ENCODE assay signal across 11 mouse cellular contexts in the genomic region with DNA sequence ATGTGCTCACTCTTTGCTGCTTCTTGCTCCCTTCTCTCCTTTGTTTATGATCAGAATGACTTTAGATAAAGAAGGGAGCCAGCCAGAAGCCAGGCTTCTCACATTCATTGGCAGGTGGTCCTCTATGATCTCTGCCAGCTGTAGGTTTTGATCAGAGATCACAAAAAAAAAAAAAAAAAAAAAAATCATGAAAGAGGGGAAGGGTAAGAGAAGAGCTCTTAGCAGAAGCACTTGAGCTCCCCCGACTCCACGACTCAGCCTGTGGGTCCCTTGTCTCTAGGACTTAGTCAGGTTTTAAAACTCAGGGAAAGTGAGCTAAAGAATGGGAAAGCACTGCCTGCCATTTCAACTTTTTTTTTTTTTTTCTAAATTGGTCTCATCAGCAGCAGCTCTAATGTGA.
"Had no signal": no experiment of that assay in that cellular context is flagged by ENCODE, and none has a peak within 500 bp of the region (broad histone marks: within the 10 kb centered on the region; RNA-seq: fewer than 3 reads in every experiment).

No protein-coding gene starts in this region.

- DNase-seq: kidney, adult 18-20 months; kidney, adult 9 months; kidney, postnatal 36 days; layer of hippocampus, postnatal 36 days; liver, postnatal 0 days; lung, embryonic 14.5 days; right cerebral cortex, postnatal 14 days; right cerebral cortex, postnatal 4 days had no signal

- ATAC-seq: intestine, embryonic 16.5 days; liver, postnatal 0 days; lung, postnatal 0 days; midbrain, embryonic 16.5 days had no signal
